Mouse (Mus musculus) retina, postnatal 7 days (tissue): ENCODE measurements at regions not wholly inside any gene's neighbourhood (a gene's known extent, or its start where the extent isn't known, plus 50 kb on each side); places are given as distances from the start of the nearest gene placed in this dataset.

Source experiments
- DNase-seq: peaks from one replicate; pipeline ENCODE4 v3.0.0-alpha.2; 2012; ENCODE audit warnings: low read depth, low spot score

DNA sequence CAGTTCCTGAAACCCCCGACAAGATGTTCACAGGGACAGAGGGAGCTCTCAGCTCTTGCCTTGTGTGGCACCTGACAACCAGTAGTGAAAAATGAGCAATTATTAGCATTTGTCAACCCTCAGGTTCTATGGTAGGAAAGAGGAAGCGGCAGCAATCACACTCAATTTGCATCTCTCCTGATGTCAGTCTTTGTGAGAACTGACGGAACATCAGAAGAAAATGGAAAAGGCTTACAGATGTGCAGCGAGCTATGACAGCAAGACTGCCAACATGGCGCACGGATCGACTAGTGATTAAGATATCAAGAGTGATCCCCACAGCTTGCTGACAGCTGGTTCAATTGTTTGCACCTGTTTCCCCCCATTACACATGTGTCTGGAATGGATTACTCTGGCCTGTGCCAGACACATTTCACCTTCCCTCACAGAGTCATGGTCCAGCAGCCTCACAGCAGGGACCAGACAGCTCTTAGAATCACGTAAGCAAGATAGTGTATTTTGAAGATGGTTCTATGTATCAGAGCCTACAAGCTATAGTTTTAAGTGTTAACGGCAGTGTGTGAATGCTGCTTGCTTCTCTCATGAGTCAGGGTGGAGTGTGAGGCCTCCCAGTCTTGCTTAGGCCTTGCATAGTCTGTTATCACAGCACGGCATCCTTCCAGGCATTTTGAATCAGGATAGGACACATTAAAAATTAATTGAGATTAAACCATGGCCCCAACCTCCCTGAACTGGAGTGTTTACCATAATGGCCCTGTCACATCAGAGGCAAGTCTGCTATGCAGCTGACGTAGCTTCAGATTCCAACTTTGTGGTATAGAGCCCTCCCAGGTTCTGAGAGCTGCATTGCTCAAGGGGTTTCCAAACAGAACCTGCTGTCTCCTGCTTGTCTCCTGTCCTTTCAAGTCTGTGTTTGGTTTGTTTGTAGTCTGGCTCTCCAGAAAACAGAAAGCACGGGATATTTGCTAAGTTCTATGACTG lies 2258.0 kb downstream of the 4930444P10Rik start:
- no peak for DNase-seq

DNA sequence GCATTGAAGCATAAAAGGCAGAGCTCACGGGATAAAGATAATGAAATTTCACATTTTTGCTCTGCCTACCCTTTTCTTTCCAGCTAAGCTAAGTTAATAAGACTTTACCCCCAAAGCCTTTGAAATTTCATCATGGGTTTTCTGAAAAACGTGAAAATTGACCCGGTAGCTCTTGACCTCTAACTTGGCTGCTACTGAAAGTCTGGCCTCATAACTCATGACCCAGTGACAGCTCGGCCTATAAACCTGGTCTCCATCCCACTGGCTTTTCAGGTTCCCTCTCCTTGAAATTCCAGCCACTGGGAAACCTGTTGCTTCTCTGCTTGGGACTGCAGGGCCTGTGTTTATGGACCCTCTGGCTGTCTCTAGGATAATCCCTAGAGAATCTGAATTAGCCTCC lies 2285.3 kb downstream of the 4930444P10Rik start:
- no peak for DNase-seq

DNA sequence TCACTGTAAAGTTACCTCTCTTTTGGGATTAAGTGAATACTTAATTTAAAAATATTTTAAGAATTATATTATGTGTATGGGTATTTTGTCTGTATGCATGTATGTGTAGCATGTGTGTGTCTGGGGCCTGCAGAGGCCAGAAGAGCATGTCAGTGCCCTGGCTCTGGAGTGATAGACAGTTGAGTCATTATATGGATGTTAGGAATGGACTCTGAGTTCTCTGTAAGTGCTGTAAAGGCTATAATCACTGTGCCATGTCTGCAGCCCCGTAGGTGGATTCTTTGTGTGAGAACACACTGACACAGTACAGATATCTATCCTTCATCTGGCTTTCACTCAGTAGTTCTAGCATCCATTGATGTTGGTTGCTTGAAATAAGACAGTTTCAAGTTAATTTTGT lies 2292.7 kb downstream of the 4930444P10Rik start:
- DNase-seq = no peak

DNA sequence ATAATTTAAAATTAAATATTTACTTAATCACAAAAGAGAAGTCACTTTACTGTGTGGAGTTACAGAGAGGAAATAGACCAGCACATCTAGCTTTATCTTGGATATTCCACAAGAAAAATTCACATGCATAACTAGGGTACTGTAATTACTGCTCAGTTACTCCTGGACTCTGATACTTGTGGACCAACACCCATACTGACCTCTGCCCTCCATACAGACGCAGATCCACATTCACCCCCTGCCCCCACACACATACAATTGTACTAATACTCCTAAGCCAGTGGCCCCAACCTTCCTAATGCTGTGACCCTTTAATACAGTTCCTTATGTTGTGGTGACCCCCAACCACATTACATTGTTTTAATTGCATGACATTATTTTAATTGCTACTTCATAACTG lies 2294.3 kb downstream of the 4930444P10Rik start:
- no peak for DNase-seq

DNA sequence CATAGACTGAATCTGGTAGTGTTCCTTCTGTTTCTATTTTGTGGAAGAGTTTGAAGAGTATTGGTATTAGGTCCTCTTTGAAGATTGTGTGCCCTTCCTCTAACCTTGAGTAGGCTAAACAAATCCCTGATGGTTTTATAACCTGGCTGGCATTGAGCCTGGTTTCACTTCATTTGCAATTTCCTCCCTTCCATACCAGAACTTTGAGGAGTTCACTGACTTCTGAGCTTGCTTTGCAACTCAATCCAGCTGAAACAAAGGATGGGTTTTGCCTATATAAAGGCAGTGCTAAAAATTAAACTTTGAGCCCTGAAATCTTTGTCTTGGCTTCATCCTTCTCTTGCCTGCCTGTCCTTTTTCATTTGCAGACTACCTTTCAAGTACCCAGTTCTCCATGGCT lies 2297.9 kb downstream of the 4930444P10Rik start:
- DNase-seq = no peak

DNA sequence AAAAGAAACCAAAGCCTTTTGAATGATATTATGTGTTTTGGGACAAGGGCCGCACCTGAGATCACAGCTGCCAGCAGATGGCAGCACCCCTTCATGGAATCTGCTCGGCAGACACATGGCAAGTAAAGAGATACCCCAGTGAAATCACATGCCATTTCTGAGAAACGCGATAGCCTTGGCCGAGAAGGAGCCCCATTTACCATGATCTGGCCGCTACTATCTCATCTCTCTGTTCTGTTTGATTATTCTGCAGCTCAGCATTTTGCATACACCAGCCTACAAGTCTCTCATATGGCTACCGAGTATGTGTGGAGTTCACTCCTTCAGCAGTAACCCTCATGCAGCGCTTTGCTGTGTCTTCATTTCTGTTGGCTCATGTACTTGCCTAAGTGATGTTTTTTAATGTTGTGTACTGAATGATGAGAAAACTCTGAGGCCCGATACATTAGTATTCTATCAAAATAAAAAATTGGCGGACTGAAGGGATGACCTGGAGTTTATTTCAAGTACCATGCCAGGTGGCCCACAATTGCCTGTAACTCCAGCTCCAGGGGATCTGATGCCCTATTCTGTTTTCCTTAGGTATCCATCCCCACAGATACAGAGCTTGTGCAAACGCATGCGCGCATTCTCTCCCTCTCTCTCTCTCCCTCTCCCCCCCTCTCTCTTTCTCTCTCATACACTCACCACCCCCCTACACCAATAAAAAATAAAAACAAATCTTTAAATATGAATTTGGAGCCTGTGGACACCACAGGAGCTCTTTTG lies 2303.6 kb downstream of the 4930444P10Rik start:
- peak; percentile 63 for DNase-seq

DNA sequence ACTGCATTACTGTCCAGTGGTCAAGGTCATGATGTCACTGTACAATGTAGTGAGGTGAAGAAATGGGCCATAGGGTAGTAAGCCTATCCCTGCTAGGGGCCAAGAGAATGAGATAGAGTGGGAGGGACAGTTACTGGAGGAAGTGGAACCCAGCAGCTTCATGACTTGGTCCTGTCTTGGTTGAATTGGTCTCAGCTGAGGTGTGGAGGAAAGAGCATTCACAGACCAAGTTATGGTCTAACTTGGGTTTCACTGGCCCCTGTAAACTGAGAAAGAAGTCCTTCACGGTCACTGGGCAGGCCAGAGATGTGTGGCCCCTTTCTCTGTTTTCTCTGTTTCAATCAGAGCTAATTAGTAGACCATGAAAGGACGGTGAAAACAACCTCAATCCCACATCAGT lies 2306.1 kb downstream of the 4930444P10Rik start:
- DNase-seq = no peak

DNA sequence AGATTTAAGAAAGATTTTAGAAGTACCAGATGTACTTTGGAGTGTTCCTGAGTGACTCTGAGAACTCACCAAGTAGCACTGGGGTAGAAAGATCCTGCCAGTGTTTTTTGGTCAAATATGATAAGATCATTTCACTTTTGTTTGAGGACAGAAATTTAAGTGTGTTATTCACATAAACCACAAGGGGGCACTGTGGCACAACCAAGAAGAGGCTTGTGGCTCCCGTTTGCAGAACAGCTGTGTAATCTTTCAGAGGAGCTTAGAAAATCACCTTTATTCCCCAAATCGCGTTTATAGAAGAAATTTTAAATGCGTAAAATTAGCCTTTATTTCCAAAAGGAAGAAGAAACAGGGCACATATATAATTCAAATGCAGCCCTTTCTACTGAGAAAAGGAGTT lies 2308.7 kb downstream of the 4930444P10Rik start:
- DNase-seq = peak; percentile 48

DNA sequence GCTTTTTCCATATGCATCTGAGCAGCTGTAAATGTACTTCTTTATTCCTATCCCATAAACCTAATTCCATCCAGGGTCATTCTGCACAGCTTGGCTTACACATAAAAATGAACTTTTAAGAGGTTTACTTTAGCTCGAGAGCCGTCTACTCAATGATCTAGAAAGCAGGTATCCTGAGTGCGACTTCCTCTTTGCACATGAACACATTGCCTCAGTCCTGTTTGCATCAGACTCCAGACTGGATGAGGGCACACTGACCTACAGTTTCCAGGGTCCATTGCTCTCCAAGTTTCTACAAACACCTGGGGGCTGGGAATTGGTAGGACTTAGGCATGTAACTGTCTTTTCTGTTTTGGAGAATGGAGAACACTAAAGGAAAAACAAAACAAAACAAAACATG lies 2310.5 kb downstream of the 4930444P10Rik start:
- DNase-seq = no peak

DNA sequence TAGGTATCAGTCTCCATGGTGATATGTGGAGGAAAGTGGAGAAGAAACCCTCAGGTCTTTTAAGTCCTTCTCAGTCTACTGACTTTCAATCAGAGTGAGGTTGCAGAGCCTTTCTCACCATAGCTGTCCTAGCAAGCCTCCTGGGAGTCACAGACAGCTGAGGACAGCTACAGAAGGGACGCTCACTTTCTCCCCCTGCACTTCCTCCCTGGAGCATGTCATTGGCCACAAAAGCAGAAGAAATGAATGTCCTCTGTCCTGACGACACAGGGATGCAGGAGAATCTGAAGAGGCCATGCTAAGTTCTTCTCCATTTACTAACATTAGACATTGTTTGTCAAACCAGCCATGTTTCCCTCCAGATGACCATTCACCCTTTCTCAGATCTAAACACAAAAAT lies 2321.0 kb downstream of the 4930444P10Rik start:
- no peak for DNase-seq

DNA sequence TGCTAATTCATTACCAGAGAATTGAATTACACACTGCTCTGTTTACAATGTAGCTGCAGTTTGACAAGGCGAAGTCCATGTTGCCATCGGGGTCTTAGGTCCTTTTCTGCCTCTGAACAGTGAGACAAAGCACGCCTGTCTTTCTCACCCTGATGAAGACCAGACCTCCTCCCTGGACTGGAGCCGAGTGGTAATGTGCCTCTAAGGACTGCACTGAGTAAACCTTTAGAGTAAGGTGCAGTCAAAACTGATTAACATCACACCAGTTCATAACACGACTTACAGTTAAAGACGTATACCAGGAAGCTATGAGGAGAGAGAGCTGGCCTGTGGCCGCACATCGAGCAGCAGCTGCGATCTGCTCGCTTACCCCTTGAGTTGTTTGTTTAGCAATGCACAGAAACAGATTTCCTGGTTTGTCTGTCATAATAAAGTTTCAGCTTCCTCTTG lies 2322.1 kb downstream of the 4930444P10Rik start:
- DNase-seq = no peak

DNA sequence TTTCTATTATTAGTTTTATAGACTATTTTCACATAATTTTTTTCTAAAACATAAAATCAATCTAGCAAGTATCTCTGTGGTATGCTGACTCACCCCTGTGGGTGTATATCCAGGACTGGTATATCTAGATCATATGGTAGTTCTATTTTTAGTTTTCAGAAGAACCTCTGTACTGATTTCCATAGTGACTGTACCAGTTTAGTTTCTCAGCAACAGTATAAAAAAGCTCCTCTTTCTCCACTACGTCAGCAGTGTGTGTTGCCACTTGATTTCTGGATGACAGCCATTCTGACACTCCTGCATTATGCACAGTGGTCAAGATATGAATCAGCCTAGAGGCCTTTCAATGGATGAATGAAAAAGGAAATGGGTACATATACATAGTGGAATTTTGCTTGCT lies 2338.6 kb downstream of the A830018L16Rik start:
- DNase-seq = no peak

DNA sequence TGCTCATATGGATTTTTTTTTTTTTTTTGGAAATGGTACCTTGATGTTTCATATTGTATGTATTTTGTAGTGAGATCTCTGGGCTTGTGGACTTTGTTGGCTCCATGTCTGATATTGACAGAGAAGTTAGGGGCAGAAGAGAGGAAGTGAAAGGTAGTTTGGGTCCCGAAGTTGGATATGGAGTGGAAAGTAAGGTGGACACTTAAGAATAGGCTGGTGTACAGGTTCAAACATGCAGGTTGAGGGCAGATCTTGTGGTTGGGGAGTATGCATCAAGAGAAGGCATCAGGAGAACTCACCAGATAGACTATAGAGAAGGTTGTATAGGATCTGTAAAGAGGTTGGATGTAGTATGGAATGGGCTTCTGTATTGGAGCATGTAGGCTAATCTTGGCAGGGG lies 2337.5 kb downstream of the A830018L16Rik start:
- DNase-seq = no peak
